Mouse (Mus musculus) erythroblast, embryonic 14.5 days (primary cell): ENCODE measurements around the gene Gm28043.
"Not testable (repeated sequence)": the region's sequence is repeated elsewhere in the genome, so short reads cannot be mapped to it uniquely, and the experiment has no call there.

Source experiments
- GATA1 ChIP-seq: IDR thresholded peaks from 2 replicates; pipeline ENCODE4 v1.6.1; 2012; ENCODE audit warnings: low read length, inconsistent platforms, mixed read lengths
- TAL1 ChIP-seq: IDR thresholded peaks from 3 replicates; pipeline ENCODE4 v1.6.1; 2012; ENCODE audit warnings: low read length, inconsistent platforms, mixed read lengths

GRCm38 (mm10) chr17:29713734-29714133 is 99.1 kb downstream of the Gm28043 start:
- not testable (repeated sequence) for TF ChIP-seq GATA1, TAL1
